Mouse (Mus musculus): ENCODE measurements at regions not wholly inside any gene's neighbourhood (a gene's known extent, or its start where the extent isn't known, plus 50 kb on each side); places are given as distances from the start of the nearest gene placed in this dataset.

- H3K36me3 ChIP-seq (ENCODE audit: control insufficient read depth, insufficient read depth, low read length), result no peaks in the 10 kb centered on the region
- no peaks in the 10 kb centered on the region for H3K27me3 ChIP-seq (ENCODE audit: control insufficient read depth, insufficient read depth, low read length)
- H3K9me3 ChIP-seq (ENCODE audit: control insufficient read depth, low read length), result no peaks in the 10 kb centered on the region
- H3K9ac ChIP-seq (replicated peaks; ENCODE audit: low read depth, low read length), result no peak overlapping the region
- H3K4me1 ChIP-seq (ENCODE audit: control insufficient read depth, insufficient read depth, low read length), result no peaks in the 10 kb centered on the region
- WGBS, result 63% methylated on average over 6 of the region's 6 CpGs
- no peak overlapping the region for H3K4me3 ChIP-seq (ENCODE audit: low read depth, low read length)
- no peak overlapping the region for H3K4me2 ChIP-seq (ENCODE audit: low read depth, low read length)
- no peak overlapping the region for H3K27ac ChIP-seq (ENCODE audit: low read depth, low read length)
- no peak for ATAC-seq (ENCODE audit: low read depth)
Measured at GRCm38 (mm10) chr1:194519509-194520220, 98.4 kb upstream of the Plxna2 start.

- Histone ChIP-seq H3K27ac (ENCODE audit: low read depth, low read length) (no peak overlapping the region), H3K4me2 (ENCODE audit: low read depth, low read length) (no peak overlapping the region), H3K4me1 (ENCODE audit: control insufficient read depth, insufficient read depth, low read length) (no peaks in the 10 kb centered on the region), H3K4me3 (ENCODE audit: low read depth, low read length) (no peak overlapping the region), H3K9me3 (ENCODE audit: control insufficient read depth, low read length) (no peaks in the 10 kb centered on the region), H3K9ac (replicated peaks; ENCODE audit: low read depth, low read length) (no peak overlapping the region), H3K27me3 (ENCODE audit: control insufficient read depth, insufficient read depth, low read length) (no peaks in the 10 kb centered on the region), H3K36me3 (ENCODE audit: control insufficient read depth, insufficient read depth, low read length) (no peaks in the 10 kb centered on the region)
- ATAC-seq (ENCODE audit: low read depth), result no peak
- WGBS, result 87% methylated on average over 1 of the region's 1 CpGs
Measured at GRCm38 (mm10) chr1:194516136-194516535, 101.9 kb upstream of the Plxna2 start.

GRCm38 (mm10) chr1:194508314-194508713, 109.7 kb upstream of the Plxna2 start:
- Histone ChIP-seq H3K36me3 (ENCODE audit: control insufficient read depth, insufficient read depth, low read length) (no peaks in the 10 kb centered on the region), H3K4me2 (ENCODE audit: low read depth, low read length) (no peak overlapping the region), H3K4me1 (ENCODE audit: control insufficient read depth, insufficient read depth, low read length) (no peaks in the 10 kb centered on the region), H3K9ac (replicated peaks; ENCODE audit: low read depth, low read length) (no peak overlapping the region), H3K27ac (ENCODE audit: low read depth, low read length) (no peak overlapping the region), H3K4me3 (ENCODE audit: low read depth, low read length) (no peak overlapping the region), H3K27me3 (ENCODE audit: control insufficient read depth, insufficient read depth, low read length) (no peaks in the 10 kb centered on the region), H3K9me3 (ENCODE audit: control insufficient read depth, low read length) (no peaks in the 10 kb centered on the region)
- 79% methylated on average over 1 of the region's 1 CpGs for WGBS
- ATAC-seq (ENCODE audit: low read depth), result no peak

- WGBS, result 18% methylated on average over 3 of the region's 3 CpGs
- no peaks in the 10 kb centered on the region for H3K27me3 ChIP-seq (ENCODE audit: control insufficient read depth, insufficient read depth, low read length)
- no peak overlapping the region for H3K27ac ChIP-seq (ENCODE audit: low read depth, low read length)
- ATAC-seq (ENCODE audit: low read depth), result no peak
- H3K4me3 ChIP-seq (ENCODE audit: low read depth, low read length), result no peak overlapping the region
- no peak overlapping the region for H3K4me2 ChIP-seq (ENCODE audit: low read depth, low read length)
- no peaks in the 10 kb centered on the region for H3K36me3 ChIP-seq (ENCODE audit: control insufficient read depth, insufficient read depth, low read length)
- H3K9me3 ChIP-seq (ENCODE audit: control insufficient read depth, low read length), result no peaks in the 10 kb centered on the region
- H3K4me1 ChIP-seq (ENCODE audit: control insufficient read depth, insufficient read depth, low read length), result no peaks in the 10 kb centered on the region
- no peak overlapping the region for H3K9ac ChIP-seq (replicated peaks; ENCODE audit: low read depth, low read length)
Measured at GRCm38 (mm10) chr1:194505826-194506225, 112.2 kb upstream of the Plxna2 start.

- Histone ChIP-seq H3K4me3 (ENCODE audit: low read depth, low read length) (no peak overlapping the region), H3K4me2 (ENCODE audit: low read depth, low read length) (no peak overlapping the region), H3K27ac (ENCODE audit: low read depth, low read length) (no peak overlapping the region), H3K27me3 (ENCODE audit: control insufficient read depth, insufficient read depth, low read length) (no peaks in the 10 kb centered on the region), H3K4me1 (ENCODE audit: control insufficient read depth, insufficient read depth, low read length) (no peaks in the 10 kb centered on the region), H3K9me3 (ENCODE audit: control insufficient read depth, low read length) (no peaks in the 10 kb centered on the region), H3K9ac (replicated peaks; ENCODE audit: low read depth, low read length) (no peak overlapping the region), H3K36me3 (ENCODE audit: control insufficient read depth, insufficient read depth, low read length) (no peaks in the 10 kb centered on the region)
- ATAC-seq (ENCODE audit: low read depth), result no peak
Measured at GRCm38 (mm10) chr1:194504207-194504606, 113.8 kb upstream of the Plxna2 start.

- no peaks in the 10 kb centered on the region for H3K4me1 ChIP-seq (ENCODE audit: control insufficient read depth, insufficient read depth, low read length)
- ATAC-seq (ENCODE audit: low read depth), result no peak
- WGBS, result 29% methylated on average over 3 of the region's 3 CpGs
Measured at GRCm38 (mm10) chr1:194503517-194503916, 114.5 kb upstream of the Plxna2 start.

GRCm38 (mm10) chr1:194496424-194496823, 121.6 kb upstream of the Plxna2 start:
- H3K4me2 ChIP-seq (ENCODE audit: low read depth, low read length), result no peak overlapping the region
- no peak overlapping the region for H3K9ac ChIP-seq (replicated peaks; ENCODE audit: low read depth, low read length)
- ATAC-seq (ENCODE audit: low read depth), result no peak
- no peaks in the 10 kb centered on the region for H3K4me1 ChIP-seq (ENCODE audit: control insufficient read depth, insufficient read depth, low read length)
- 85% methylated on average over 2 of the region's 2 CpGs for WGBS
- H3K4me3 ChIP-seq (ENCODE audit: low read depth, low read length), result no peak overlapping the region
- H3K27ac ChIP-seq (ENCODE audit: low read depth, low read length), result no peak overlapping the region
- H3K9me3 ChIP-seq (ENCODE audit: control insufficient read depth, low read length), result no peaks in the 10 kb centered on the region
- H3K36me3 ChIP-seq (ENCODE audit: control insufficient read depth, insufficient read depth, low read length), result no peaks in the 10 kb centered on the region
- H3K27me3 ChIP-seq (ENCODE audit: control insufficient read depth, insufficient read depth, low read length), result no peaks in the 10 kb centered on the region

More at GRCm38 (mm10) chr1:194503517-194503916, 114.5 kb upstream of the Plxna2 start:
- Histone ChIP-seq H3K27ac (ENCODE audit: low read depth, low read length) (no peak overlapping the region), H3K4me2 (ENCODE audit: low read depth, low read length) (no peak overlapping the region), H3K9ac (replicated peaks; ENCODE audit: low read depth, low read length) (no peak overlapping the region), H3K9me3 (ENCODE audit: control insufficient read depth, low read length) (no peaks in the 10 kb centered on the region), H3K27me3 (ENCODE audit: control insufficient read depth, insufficient read depth, low read length) (no peaks in the 10 kb centered on the region), H3K4me3 (ENCODE audit: low read depth, low read length) (no peak overlapping the region), H3K36me3 (ENCODE audit: control insufficient read depth, insufficient read depth, low read length) (no peaks in the 10 kb centered on the region)

GRCm38 (mm10) chr1:194491111-194491510, 126.9 kb upstream of the Plxna2 start:
- Histone ChIP-seq H3K4me1 (ENCODE audit: control insufficient read depth, insufficient read depth, low read length) (no peaks in the 10 kb centered on the region), H3K4me3 (ENCODE audit: low read depth, low read length) (no peak overlapping the region), H3K9me3 (ENCODE audit: control insufficient read depth, low read length) (no peaks in the 10 kb centered on the region), H3K27me3 (ENCODE audit: control insufficient read depth, insufficient read depth, low read length) (no peaks in the 10 kb centered on the region), H3K27ac (ENCODE audit: low read depth, low read length) (no peak overlapping the region), H3K4me2 (ENCODE audit: low read depth, low read length) (no peak overlapping the region), H3K9ac (replicated peaks; ENCODE audit: low read depth, low read length) (no peak overlapping the region), H3K36me3 (ENCODE audit: control insufficient read depth, insufficient read depth, low read length) (no peaks in the 10 kb centered on the region)
- no peak for ATAC-seq (ENCODE audit: low read depth)

GRCm38 (mm10) chr1:194488126-194488525, 129.9 kb upstream of the Plxna2 start:
- Histone ChIP-seq H3K4me3 (ENCODE audit: low read depth, low read length) (no peak overlapping the region), H3K4me2 (ENCODE audit: low read depth, low read length) (no peak overlapping the region), H3K36me3 (ENCODE audit: control insufficient read depth, insufficient read depth, low read length) (no peaks in the 10 kb centered on the region), H3K27me3 (ENCODE audit: control insufficient read depth, insufficient read depth, low read length) (no peaks in the 10 kb centered on the region), H3K9ac (replicated peaks; ENCODE audit: low read depth, low read length) (no peak overlapping the region), H3K9me3 (ENCODE audit: control insufficient read depth, low read length) (no peaks in the 10 kb centered on the region), H3K4me1 (ENCODE audit: control insufficient read depth, insufficient read depth, low read length) (no peaks in the 10 kb centered on the region), H3K27ac (ENCODE audit: low read depth, low read length) (no peak overlapping the region)
- ATAC-seq (ENCODE audit: low read depth), result no peak
